Mouse (Mus musculus) MEL (cell line): Measurements from ENCODE around the gene Olfr600. TPM values are rescaled to one million over a fixed set of nuclear protein-coding genes. Genes with fewer than 3 reads are reported as not detected.

Source experiments
- DNase-seq: peaks from one replicate; pipeline ENCODE4 v3.0.0; 2011; ENCODE audit warnings: low read depth, low spot score
- H3K27ac ChIP-seq: 2 replicates; pipeline ENCODE4 v1.5.1; 2012; ENCODE audit warnings: low read depth, mild to moderate bottlenecking, control low read depth, low read length, moderate library complexity; ENCODE audit not compliant: control insufficient read depth
- H3K27me3 ChIP-seq, 2 experiments: fragments of 150-350 bp in 1 of 2; sonication (generic) in 1 of 2; 2 replicates each; pipeline ENCODE4 v1.6.1; 2012; ENCODE audit warnings: low read length in 2 of 2, mild to moderate bottlenecking in 2 of 2, improper control_type of control experiment in 1 of 2, moderate library complexity in 1 of 2; ENCODE audit not compliant: insufficient read depth in 2 of 2, control insufficient read depth in 1 of 2
- H3K36me3 ChIP-seq, 2 experiments: 2 replicates each; pipeline ENCODE4 v1.6.1; 2012 to 2014; ENCODE audit warnings: low read length in 2 of 2, improper control_type of control experiment in 1 of 2, inconsistent platforms in 1 of 2, mild to moderate bottlenecking in 1 of 2; ENCODE audit not compliant: insufficient read depth in 2 of 2, control insufficient read depth in 1 of 2
- H3K4me1 ChIP-seq, 2 experiments: fragments of 150-350 bp in 1 of 2; sonication (generic) in 1 of 2; 2 replicates each; pipeline ENCODE4 v1.6.1; 2012; ENCODE audit warnings: low read length in 2 of 2, improper control_type of control experiment in 1 of 2, mild to moderate bottlenecking in 1 of 2; ENCODE audit not compliant: insufficient read depth in 2 of 2, control insufficient read depth in 1 of 2
- H3K4me3 ChIP-seq, 2 experiments: fragments of 150-350 bp in 1 of 2; sonication (generic) in 1 of 2; 2 replicates each; pipeline ENCODE4 v1.5.1; 2012; ENCODE audit warnings: low read depth in 2 of 2, low read length in 2 of 2, mild to moderate bottlenecking in 2 of 2, moderate library complexity in 2 of 2, control low read depth in 1 of 2, improper control_type of control experiment in 1 of 2; ENCODE audit not compliant: control insufficient read depth in 1 of 2, insufficient read depth in 1 of 2
- H3K79me2 ChIP-seq: 2 replicates; pipeline ENCODE4 v1.6.1; 2012; ENCODE audit warnings: mild to moderate bottlenecking, low read length, moderate library complexity; ENCODE audit not compliant: control insufficient read depth, poor library complexity, insufficient read depth
- H3K9ac ChIP-seq: 2 replicates; pipeline ENCODE4 v1.6.1; 2012; ENCODE audit warnings: low read depth, mild to moderate bottlenecking, control low read depth, low read length, moderate library complexity; ENCODE audit not compliant: control insufficient read depth, poor library complexity, severe bottlenecking
- H3K9me3 ChIP-seq: fragments of 150-350 bp; sonication (generic); replicated peaks from 2 replicates; pipeline ENCODE4 v1.6.1; 2012; ENCODE audit warnings: mild to moderate bottlenecking, low read length, improper control_type of control experiment, moderate library complexity; ENCODE audit not compliant: insufficient read depth
- CHD1 ChIP-seq: IDR thresholded peaks from 2 replicates; pipeline ENCODE4 v1.6.1; 2012; ENCODE audit warnings: low read depth, mild to moderate bottlenecking, inconsistent platforms, low read length, improper control_type of control experiment
- CHD2 ChIP-seq: IDR thresholded peaks from 2 replicates; pipeline ENCODE4 v1.6.1; 2011; ENCODE audit warnings: low read length, improper control_type of control experiment
- E2F4 ChIP-seq: IDR thresholded peaks from 2 replicates; pipeline ENCODE4 v1.6.1; 2011; ENCODE audit warnings: low read depth, low read length, improper control_type of control experiment, borderline replicate concordance
- ELF1 ChIP-seq: IDR thresholded peaks from 2 replicates; pipeline ENCODE4 v1.6.1; 2014; ENCODE audit warnings: low read depth, mild to moderate bottlenecking, inconsistent platforms, low read length, improper control_type of control experiment, moderate library complexity
- ETS1 ChIP-seq: IDR thresholded peaks from 2 replicates; pipeline ENCODE4 v1.6.1; 2012; ENCODE audit warnings: low read depth, mild to moderate bottlenecking, inconsistent platforms, low read length, improper control_type of control experiment, moderate library complexity
- GATA1 ChIP-seq: IDR thresholded peaks from 2 replicates; pipeline ENCODE4 v1.6.1; 2011; ENCODE audit warnings: low read depth, low read length, improper control_type of control experiment
- HCFC1 ChIP-seq: IDR thresholded peaks from 2 replicates; pipeline ENCODE4 v1.6.1; 2012; ENCODE audit warnings: low read depth, mild to moderate bottlenecking, inconsistent platforms, low read length, improper control_type of control experiment, moderate library complexity
- JUND ChIP-seq: IDR thresholded peaks from 2 replicates; pipeline ENCODE4 v1.6.1; 2011; ENCODE audit warnings: low read depth, mild to moderate bottlenecking, improper control_type of control experiment, low read length
- MAFK ChIP-seq: IDR thresholded peaks from 2 replicates; pipeline ENCODE4 v1.6.1; 2011; ENCODE audit warnings: low read depth, mild to moderate bottlenecking, low read length, improper control_type of control experiment, borderline replicate concordance
- NELFE ChIP-seq: IDR thresholded peaks from 2 replicates; pipeline ENCODE4 v1.6.1; 2011; ENCODE audit warnings: low read depth, low read length, improper control_type of control experiment
- POLR2A ChIP-seq, 2 experiments: IDR thresholded peaks; 2 replicates each; pipeline ENCODE4 v1.6.1; 2011 to 2012; ENCODE audit warnings: low read length in 2 of 2, mild to moderate bottlenecking in 2 of 2, control low read depth in 1 of 2, improper control_type of control experiment in 1 of 2, low read depth in 1 of 2, moderate library complexity in 1 of 2; ENCODE audit not compliant: control insufficient read depth in 1 of 2, insufficient read depth in 1 of 2, poor library complexity in 1 of 2
- POLR2AphosphoS2 ChIP-seq: IDR thresholded peaks from 2 replicates; pipeline ENCODE4 v1.6.1; 2011; ENCODE audit warnings: low read length, improper control_type of control experiment
- RCOR1 ChIP-seq: IDR thresholded peaks from 2 replicates; pipeline ENCODE4 v1.6.1; 2012; ENCODE audit warnings: low read depth, mild to moderate bottlenecking, inconsistent platforms, low read length, improper control_type of control experiment
- SIN3A ChIP-seq: IDR thresholded peaks from 2 replicates; pipeline ENCODE4 v1.6.1; 2012; ENCODE audit warnings: low read length, improper control_type of control experiment, inconsistent platforms
- SMC3 ChIP-seq: IDR thresholded peaks from 2 replicates; pipeline ENCODE4 v1.6.1; 2011; ENCODE audit warnings: low read depth, low read length, improper control_type of control experiment
- TAL1 ChIP-seq: IDR thresholded peaks from 2 replicates; pipeline ENCODE4 v1.6.1; 2012; ENCODE audit warnings: mild to moderate bottlenecking, inconsistent platforms, low read length, moderate library complexity, mixed read lengths
- TBP ChIP-seq: IDR thresholded peaks from 2 replicates; pipeline ENCODE4 v1.8.0; 2011; ENCODE audit warnings: low read depth, low read length, improper control_type of control experiment
- USF2 ChIP-seq, 2 experiments: IDR thresholded peaks; 2 replicates each; pipeline ENCODE4 v1.6.1; 2011 to 2012; ENCODE audit warnings: improper control_type of control experiment in 2 of 2, low read length in 2 of 2, borderline replicate concordance in 1 of 2, inconsistent platforms in 1 of 2, low read depth in 1 of 2, mild to moderate bottlenecking in 1 of 2; ENCODE audit not compliant: insufficient read depth in 1 of 2
- ZKSCAN1 ChIP-seq: IDR thresholded peaks from 2 replicates; pipeline ENCODE4 v1.6.1; 2012; ENCODE audit warnings: low read depth, mild to moderate bottlenecking, inconsistent platforms, low read length, improper control_type of control experiment, moderate library complexity
- ZNF384 ChIP-seq: IDR thresholded peaks from 2 replicates; pipeline ENCODE4 v1.6.1; 2012; ENCODE audit warnings: low read depth, mild to moderate bottlenecking, inconsistent platforms, low read length, improper control_type of control experiment
- polyA plus RNA-seq, 2 experiments: library from polyadenylated mRNA; stranded (reverse) in 1 of 2; unstranded in 1 of 2; fragments of >175 nt in 1 of 2; fragments of >200 nt in 1 of 2; gene quantifications; 2 replicates each; pipeline versions ENCODE4 v1.2.1 to v1.2.4; 2012; ENCODE audit warnings: low replicate concordance in 2 of 2, low read depth in 1 of 2; ENCODE audit not compliant: insufficient read length in 2 of 2, insufficient read depth in 1 of 2, missing spikeins in 1 of 2
- total RNA-seq: library from RNA; depleted of rRNA; stranded (reverse); fragments of 300-350 nt; gene quantifications from 2 replicates; pipeline ENCODE4 v1.2.3, GENCODE M21; 2012

Gene Olfr600
- total and polyA plus RNA-seq, 3 experiments: not detected

- TF ChIP-seq CHD2 (no peak), POLR2AphosphoS2 (no peak), NELFE (no peak), RCOR1 (no peak), POLR2A (IDR thresholded peaks at IDR 0.05; ENCODE audit: control insufficient read depth in 1 of 2, insufficient read depth in 1 of 2, low read depth in 1 of 2, low read length in 2 of 2, poor library complexity in 1 of 2) (no peak), TBP (no peak), TAL1 (no peak), MAFK (no peak), ETS1 (no peak), SMC3 (no peak)
- TF ChIP-seq, all 39 proteins: peak for 0
- Histone ChIP-seq H3K36me3 (no peaks in the 10 kb centered on the region), H3K4me3 (no peak within 1 kb of the TSS), H3K27ac (no peak within 1 kb of the TSS), H3K27me3 (no peaks in the 10 kb centered on the region), H3K79me2 (no peaks in the 10 kb centered on the region), H3K4me1 (no peaks in the 10 kb centered on the region), H3K9me3 (no peaks in the 10 kb centered on the region), H3K9ac (no peak within 1 kb of the TSS)
- no peak for DNase-seq
Measured at GRCm38 (mm10) chr7:103362555-103362954, 13.1 kb upstream of the Olfr600 start, which contains the start of gene Olfr601. Gene Olfr601 (minus strand): TSS chr7:103362655.

GRCm38 (mm10) chr7:103335617-103336016 is 13.9 kb downstream of the Olfr600 start, which contains the start of gene Olfr599:
Gene Olfr599 (plus strand): TSS chr7:103335917.
- no peak for TF ChIP-seq ZNF384
- no peak for TF ChIP-seq E2F4
- no peak for TF ChIP-seq GATA1
- TF ChIP-seq JUND: no peak
- TF ChIP-seq ELF1: no peak
- TF ChIP-seq NELFE: no peak
- TF ChIP-seq ZKSCAN1: no peak
- TF ChIP-seq SIN3A: no peak
- TF ChIP-seq USF2 (IDR thresholded peaks at IDR 0.05; ENCODE audit: borderline replicate concordance in 1 of 2, insufficient read depth in 1 of 2, low read depth in 1 of 2, low read length in 2 of 2): no peak
- no peak for TF ChIP-seq HCFC1
- TF ChIP-seq CHD1: no peak
- no peaks in the 10 kb centered on the region for H3K9me3 ChIP-seq

More at GRCm38 (mm10) chr7:103335617-103336016, 13.9 kb downstream of the Olfr600 start, which contains the start of gene Olfr599:
- DNase-seq: no peak
- no peak within 1 kb of the TSS for H3K4me3 ChIP-seq
- no peak within 1 kb of the TSS for H3K9ac ChIP-seq
- H3K27me3 ChIP-seq: no peaks in the 10 kb centered on the region
- H3K27ac ChIP-seq: no peak within 1 kb of the TSS
- H3K4me1 ChIP-seq: no peaks in the 10 kb centered on the region
- H3K36me3 ChIP-seq: no peaks in the 10 kb centered on the region
- H3K79me2 ChIP-seq: no peaks in the 10 kb centered on the region
